Mouse (Mus musculus) megakaryocyte, embryonic 14.5 days (primary cell): ENCODE results near the gene Bace1.

Experiments
- FLI1 ChIP-seq: IDR thresholded peaks from 2 replicates; pipeline ENCODE4 v1.6.1; 2012; ENCODE audit warnings: low read length, inconsistent platforms, mixed read lengths
- GATA1 ChIP-seq: IDR thresholded peaks from 3 replicates; pipeline ENCODE4 v1.6.1; 2012; ENCODE audit warnings: mixed read lengths, low read length, inconsistent platforms, borderline replicate concordance

- no peak for TF ChIP-seq GATA1
- TF ChIP-seq FLI1 = no peak
These were observed 73.3 kb downstream of the Bace1 start for GRCm38 (mm10) chr9:45911673-45912072.
